Mouse (Mus musculus) heart, postnatal 0 days (tissue): ENCODE results near the gene Ifitm7. TPM values are rescaled to one million over a fixed set of nuclear protein-coding genes. Genes with fewer than 3 reads are reported as not detected.

ENCODE experiments used
- ATAC-seq: fragments of 200-750 bp; cut with Nextera tagmentation; 2 replicates; pipeline ENCODE4 v1.8.0; 2017; ENCODE audit warnings: low read depth, moderate number of reproducible peaks, moderate library complexity; ENCODE audit not compliant: insufficient read depth
- DNase-seq: peaks from one replicate; pipeline ENCODE4 v3.0.0-alpha.2; 2016; ENCODE audit warnings: low spot score
- H3K27ac ChIP-seq: fragments of 300-500 bp; sonication (generic); 2 replicates; pipeline ENCODE4 v1.5.1; 2014; ENCODE audit warnings: low read depth, mild to moderate bottlenecking
- H3K27me3 ChIP-seq: fragments of 300-500 bp; sonication (generic); 2 replicates; pipeline ENCODE4 v1.6.1; 2014; ENCODE audit warnings: low read length, mixed read lengths; ENCODE audit not compliant: control insufficient read depth, insufficient read depth
- H3K36me3 ChIP-seq: fragments of 300-500 bp; sonication (generic); replicated peaks from 2 replicates; pipeline ENCODE4 v1.6.1; 2014; ENCODE audit warnings: low read length, mixed read lengths; ENCODE audit not compliant: control insufficient read depth, insufficient read depth
- H3K4me1 ChIP-seq: fragments of 300-500 bp; sonication (generic); 2 replicates; pipeline ENCODE4 v1.6.1; 2014; ENCODE audit warnings: antibody characterized with exemption; ENCODE audit not compliant: control insufficient read depth, insufficient read depth
- H3K4me2 ChIP-seq: fragments of 300-500 bp; sonication (generic); 2 replicates; pipeline ENCODE4 v1.6.1; 2014; ENCODE audit warnings: low read depth, mild to moderate bottlenecking, low read length, moderate library complexity
- H3K4me3 ChIP-seq: fragments of 300-500 bp; sonication (generic); 2 replicates; pipeline ENCODE4 v1.5.1; 2014; ENCODE audit warnings: low read depth, low read length
- H3K9ac ChIP-seq: fragments of 300-500 bp; sonication (generic); replicated peaks from 2 replicates; pipeline ENCODE4 v1.6.1; 2014; ENCODE audit warnings: low read depth, low read length, mixed read lengths
- H3K9me3 ChIP-seq: fragments of 300-500 bp; sonication (generic); replicated peaks from 2 replicates; pipeline ENCODE4 v1.6.1; 2016; ENCODE audit warnings: low read length; ENCODE audit not compliant: control insufficient read depth
- CTCF ChIP-seq: IDR thresholded peaks from 2 replicates; pipeline ENCODE4 v1.5.1; 2016; ENCODE audit warnings: antibody characterized with exemption, control low read depth, low read depth
- EP300 ChIP-seq: IDR thresholded peaks from 2 replicates; pipeline ENCODE4 v1.6.1; 2016; ENCODE audit warnings: antibody characterized with exemption, low read depth
- WGBS: fragments of 180-500 bp; shearing (Covaris S2); extraction: QIAGEN DNeasy Blood & Tissue Kit; methylation state at CpG from one replicate; pipeline ENCODE4 v1.1.7; 2014; 5-methylcytosine and 5-hydroxymethylcytosine counted together
- polyA plus RNA-seq: library from polyadenylated mRNA; unstranded; fragments of >200 nt; fragmentation: Nextera tagmentation; extraction: Ambion mirVana; gene quantifications from 2 replicates; pipeline ENCODE4 v1.2.1, GENCODE M21; 2015
- total RNA-seq: library from RNA; depleted of rRNA; stranded (reverse); fragments of >200 nt; gene quantifications from 2 replicates; pipeline ENCODE4 v1.2.3, GENCODE M21; 2014; ENCODE audit warnings: low replicate concordance

Ifitm7 gene
- total and polyA plus RNA-seq, 2 experiments from 2014 or later: not detected

GRCm38 (mm10) chr16:13972051-13972450, 14.6 kb downstream of the Ifitm7 start:
- H3K9me3 ChIP-seq: no peaks in the 10 kb centered on the region
- WGBS: 82% methylated on average over 8 of the region's 8 CpGs
- DNase-seq (no peak), ATAC-seq (no peak)
- H3K4me1 ChIP-seq: no peaks in the 10 kb centered on the region
- no peak overlapping the region for H3K27ac ChIP-seq
- no peaks in the 10 kb centered on the region for H3K27me3 ChIP-seq
- no peaks in the 10 kb centered on the region for H3K36me3 ChIP-seq
- no peak overlapping the region for H3K4me2 ChIP-seq
- no peak overlapping the region for H3K4me3 ChIP-seq
- no peak for TF ChIP-seq CTCF
- TF ChIP-seq EP300: no peak
- H3K9ac ChIP-seq: no peak overlapping the region

DNA sequence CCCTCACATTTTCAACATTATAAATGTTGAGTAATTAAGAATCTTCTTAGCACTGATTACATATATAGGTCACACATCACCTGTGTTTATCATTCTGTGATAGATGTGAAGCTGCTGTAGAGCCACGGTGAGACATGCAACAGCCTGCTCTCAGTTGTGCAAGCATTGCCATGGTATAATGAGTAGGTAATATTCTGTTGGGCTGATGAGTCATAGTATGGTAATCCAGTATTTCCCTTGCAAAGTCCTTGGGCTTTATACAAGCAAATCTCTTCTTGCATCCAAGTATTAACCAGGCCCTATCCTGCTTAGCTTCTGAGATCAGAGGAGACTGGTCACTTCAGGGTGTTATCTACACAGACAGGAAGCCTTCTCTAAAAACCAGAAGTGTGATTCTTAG, 17.6 kb downstream of the Ifitm7 start:
- no peak for TF ChIP-seq EP300
- no peak for TF ChIP-seq CTCF
- Histone ChIP-seq H3K9me3 (no peaks in the 10 kb centered on the region), H3K4me2 (no peak overlapping the region), H3K4me1 (no peaks in the 10 kb centered on the region), H3K4me3 (no peak overlapping the region), H3K36me3 (no peaks in the 10 kb centered on the region), H3K27ac (no peak overlapping the region), H3K9ac (no peak overlapping the region), H3K27me3 (no peaks in the 10 kb centered on the region)
- ATAC-seq (no peak), DNase-seq (no peak)
- WGBS: 80% methylated on average over 1 of the region's 1 CpGs

DNA sequence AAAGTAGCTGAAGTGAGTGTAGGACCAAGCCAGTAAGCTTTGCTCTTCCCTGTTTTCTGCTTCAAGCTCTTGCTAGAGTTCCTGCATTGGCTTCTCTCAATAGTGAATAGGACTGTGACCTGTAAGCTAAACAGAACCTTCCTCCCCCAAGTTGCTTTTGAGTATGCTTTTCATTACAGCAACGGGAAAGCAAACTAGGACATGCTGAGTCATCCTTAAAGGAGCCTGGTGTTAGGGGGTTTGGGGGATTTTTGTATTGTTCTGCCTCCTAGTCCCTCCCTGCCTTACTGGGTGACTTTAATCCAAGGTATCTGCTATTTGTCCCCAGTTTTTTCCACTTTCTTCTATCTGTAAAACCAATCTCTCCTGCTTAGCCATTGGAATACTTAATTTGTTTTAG, 24.6 kb downstream of the Ifitm7 start:
- no peak for DNase-seq

GRCm38 (mm10) chr16:13951245-13951644, 35.4 kb downstream of the Ifitm7 start:
- Histone ChIP-seq H3K9me3 (no peaks in the 10 kb centered on the region), H3K4me2 (no peak overlapping the region), H3K36me3 (no peaks in the 10 kb centered on the region), H3K4me1 (no peaks in the 10 kb centered on the region), H3K27ac (no peak overlapping the region), H3K27me3 (no peaks in the 10 kb centered on the region), H3K4me3 (no peak overlapping the region), H3K9ac (no peak overlapping the region)
- 77% methylated on average over 3 of the region's 3 CpGs for WGBS
- TF ChIP-seq CTCF (no peak), EP300 (no peak)
- DNase-seq (no peak), ATAC-seq (no peak)

More for the DNA sequence above, 24.6 kb downstream of the Ifitm7 start:
- Histone ChIP-seq H3K9ac (no peak overlapping the region), H3K27me3 (no peaks in the 10 kb centered on the region), H3K4me3 (no peak overlapping the region), H3K36me3 (no peaks in the 10 kb centered on the region), H3K9me3 (no peaks in the 10 kb centered on the region), H3K27ac (no peak overlapping the region), H3K4me2 (no peak overlapping the region), H3K4me1 (no peaks in the 10 kb centered on the region)
- WGBS: 27% methylated on average over 1 of the region's 1 CpGs
- TF ChIP-seq EP300 (no peak), CTCF (no peak)
- no peak for ATAC-seq

GRCm38 (mm10) chr16:13946306-13946705, 40.4 kb downstream of the Ifitm7 start:
- no peak for ATAC-seq
- 93% methylated on average over 1 of the region's 1 CpGs for WGBS

GRCm38 (mm10) chr16:13945153-13945552, 41.5 kb downstream of the Ifitm7 start:
- Histone ChIP-seq H3K9me3 (no peaks in the 10 kb centered on the region), H3K4me2 (no peak overlapping the region), H3K4me1 (no peaks in the 10 kb centered on the region), H3K27ac (no peak overlapping the region), H3K4me3 (no peak overlapping the region), H3K36me3 (no peaks in the 10 kb centered on the region), H3K27me3 (peaks cover 5% of the 10 kb centered on the region; the same call in 1 of the 2 replicates), H3K9ac (no peak overlapping the region)
- ATAC-seq (no peak), DNase-seq (no peak)
- 61% methylated on average over 4 of the region's 4 CpGs for WGBS
- TF ChIP-seq CTCF (no peak), EP300 (no peak)

More at GRCm38 (mm10) chr16:13946306-13946705, 40.4 kb downstream of the Ifitm7 start:
- H3K9ac ChIP-seq: no peak overlapping the region
- H3K27me3 ChIP-seq: peaks cover under 1% of the 10 kb centered on the region; the same call in 1 of the 2 replicates
- no peak for DNase-seq
- no peaks in the 10 kb centered on the region for H3K36me3 ChIP-seq
- no peak overlapping the region for H3K4me3 ChIP-seq
- no peak overlapping the region for H3K4me2 ChIP-seq
- no peaks in the 10 kb centered on the region for H3K9me3 ChIP-seq
- no peak overlapping the region for H3K27ac ChIP-seq
- TF ChIP-seq EP300 (no peak), CTCF (no peak)
- no peaks in the 10 kb centered on the region for H3K4me1 ChIP-seq
